Mouse (Mus musculus) ovary, postnatal 10 days (tissue): ENCODE measurements around the gene Pgs1.

Experiments
- DNase-seq: peaks from one replicate; pipeline ENCODE4 v3.0.0; 2022; ENCODE audit warnings: low spot score

The Pgs1 gene

GRCm38 (mm10) chr11:117986126-117987031, at the start of gene Pgs1:
Pgs1 (plus strand) TSS chr11:117986292.
- peak; percentile 77 for DNase-seq

- no peak for DNase-seq
These were observed 46.9 kb upstream of the Pgs1 start for GRCm38 (mm10) chr11:117939004-117939730.

GRCm38 (mm10) chr11:117939741-117940285, 46.3 kb upstream of the Pgs1 start:
- no peak for DNase-seq

GRCm38 (mm10) chr11:117940881-117941280, 45.2 kb upstream of the Pgs1 start:
- DNase-seq, result no peak

GRCm38 (mm10) chr11:117941325-117941834, 44.7 kb upstream of the Pgs1 start:
- DNase-seq, result no peak

- DNase-seq, result no peak
These were observed 44.2 kb upstream of the Pgs1 start for GRCm38 (mm10) chr11:117941848-117942247.

- no peak for DNase-seq
These were observed 39.7 kb upstream of the Pgs1 start for GRCm38 (mm10) chr11:117946195-117946979.

GRCm38 (mm10) chr11:117946996-117947419, 39.1 kb upstream of the Pgs1 start:
- no peak for DNase-seq

GRCm38 (mm10) chr11:117949392-117950091, 36.5 kb upstream of the Pgs1 start:
- DNase-seq, result peak; percentile 59

GRCm38 (mm10) chr11:117951391-117951790, 34.7 kb upstream of the Pgs1 start:
- DNase-seq, result no peak

- DNase-seq, result peak; percentile 2
These were observed 33.7 kb upstream of the Pgs1 start for GRCm38 (mm10) chr11:117952174-117952933.

- no peak for DNase-seq
These were observed 32.0 kb upstream of the Pgs1 start for GRCm38 (mm10) chr11:117954094-117954493.

GRCm38 (mm10) chr11:117954819-117955218, 31.3 kb upstream of the Pgs1 start:
- DNase-seq, result no peak

GRCm38 (mm10) chr11:117955621-117956020, 30.5 kb upstream of the Pgs1 start:
- DNase-seq, result no peak

GRCm38 (mm10) chr11:117958197-117958596, 27.9 kb upstream of the Pgs1 start:
- DNase-seq, result peak; percentile 8

GRCm38 (mm10) chr11:117959166-117959565, 26.9 kb upstream of the Pgs1 start:
- no peak for DNase-seq

- DNase-seq, result no peak
These were observed 26.2 kb upstream of the Pgs1 start for GRCm38 (mm10) chr11:117959741-117960381.

GRCm38 (mm10) chr11:117960601-117961000, 25.5 kb upstream of the Pgs1 start:
- no peak for DNase-seq

GRCm38 (mm10) chr11:117962228-117963067, 23.6 kb upstream of the Pgs1 start:
- DNase-seq, result peak; percentile 68
